Mouse (Mus musculus): ENCODE results near the gene Gper1. TPM values are rescaled to one million over a fixed set of nuclear protein-coding genes. Genes with fewer than 3 reads are reported as not detected.
A peak's percentile ranks its signal among the peaks of the same experiment; 100 is the strongest.

The Gper1 gene
- total and polyA plus RNA-seq, 3 experiments: 3.4 to 6.4 (median 5.2) TPM

- no peak for DNase-seq
These were observed 11.2 kb upstream of the Gper1 start for GRCm38 (mm10) chr5:139411665-139412314.

GRCm38 (mm10) chr5:139413545-139413944 lies 9.4 kb upstream of the Gper1 start:
- no peak for DNase-seq

- no peak for DNase-seq
These were observed 8.0 kb upstream of the Gper1 start for GRCm38 (mm10) chr5:139415001-139415400.

- DNase-seq: no peak
These were observed 6.0 kb upstream of the Gper1 start for GRCm38 (mm10) chr5:139416942-139417341.

GRCm38 (mm10) chr5:139417480-139417879 lies 5.5 kb upstream of the Gper1 start:
- DNase-seq: no peak

GRCm38 (mm10) chr5:139418110-139418509 lies 4.8 kb upstream of the Gper1 start:
- no peak for DNase-seq

GRCm38 (mm10) chr5:139418633-139419032 lies 4.3 kb upstream of the Gper1 start:
- no peak for DNase-seq

GRCm38 (mm10) chr5:139425198-139425597 lies 2.2 kb downstream of the Gper1 start:
- no peak for DNase-seq

GRCm38 (mm10) chr5:139427001-139427400 lies 4.0 kb downstream of the Gper1 start:
- peak; percentile 59 for DNase-seq

GRCm38 (mm10) chr5:139427989-139428388 lies 5.0 kb downstream of the Gper1 start:
- DNase-seq: no peak

GRCm38 (mm10) chr5:139429818-139430341 lies 6.9 kb downstream of the Gper1 start:
- DNase-seq: no peak

GRCm38 (mm10) chr5:139432333-139432732 lies 9.4 kb downstream of the Gper1 start:
- DNase-seq: no peak

GRCm38 (mm10) chr5:139432747-139433508 lies 10.0 kb downstream of the Gper1 start:
- no peak for DNase-seq

- DNase-seq: no peak
These were observed 11.1 kb downstream of the Gper1 start for GRCm38 (mm10) chr5:139433842-139434568.

- no peak for DNase-seq
These were observed 12.0 kb downstream of the Gper1 start for GRCm38 (mm10) chr5:139434940-139435339.

GRCm38 (mm10) chr5:139437769-139438168 lies 14.8 kb downstream of the Gper1 start:
- no peak for DNase-seq

GRCm38 (mm10) chr5:139438440-139438839 lies 15.5 kb downstream of the Gper1 start:
- no peak for DNase-seq

GRCm38 (mm10) chr5:139440451-139440850 lies 17.5 kb downstream of the Gper1 start:
- no peak for DNase-seq

- DNase-seq: no peak
These were observed 18.2 kb downstream of the Gper1 start for GRCm38 (mm10) chr5:139440926-139441725.

- DNase-seq: no peak
These were observed 18.7 kb downstream of the Gper1 start for GRCm38 (mm10) chr5:139441726-139442018.

- DNase-seq: no peak
These were observed 19.5 kb downstream of the Gper1 start for GRCm38 (mm10) chr5:139442428-139442827.

GRCm38 (mm10) chr5:139442962-139443361 lies 20.0 kb downstream of the Gper1 start:
- DNase-seq: no peak
